ENCODE assay signal across 7 mouse cellular contexts in the genomic region with DNA sequence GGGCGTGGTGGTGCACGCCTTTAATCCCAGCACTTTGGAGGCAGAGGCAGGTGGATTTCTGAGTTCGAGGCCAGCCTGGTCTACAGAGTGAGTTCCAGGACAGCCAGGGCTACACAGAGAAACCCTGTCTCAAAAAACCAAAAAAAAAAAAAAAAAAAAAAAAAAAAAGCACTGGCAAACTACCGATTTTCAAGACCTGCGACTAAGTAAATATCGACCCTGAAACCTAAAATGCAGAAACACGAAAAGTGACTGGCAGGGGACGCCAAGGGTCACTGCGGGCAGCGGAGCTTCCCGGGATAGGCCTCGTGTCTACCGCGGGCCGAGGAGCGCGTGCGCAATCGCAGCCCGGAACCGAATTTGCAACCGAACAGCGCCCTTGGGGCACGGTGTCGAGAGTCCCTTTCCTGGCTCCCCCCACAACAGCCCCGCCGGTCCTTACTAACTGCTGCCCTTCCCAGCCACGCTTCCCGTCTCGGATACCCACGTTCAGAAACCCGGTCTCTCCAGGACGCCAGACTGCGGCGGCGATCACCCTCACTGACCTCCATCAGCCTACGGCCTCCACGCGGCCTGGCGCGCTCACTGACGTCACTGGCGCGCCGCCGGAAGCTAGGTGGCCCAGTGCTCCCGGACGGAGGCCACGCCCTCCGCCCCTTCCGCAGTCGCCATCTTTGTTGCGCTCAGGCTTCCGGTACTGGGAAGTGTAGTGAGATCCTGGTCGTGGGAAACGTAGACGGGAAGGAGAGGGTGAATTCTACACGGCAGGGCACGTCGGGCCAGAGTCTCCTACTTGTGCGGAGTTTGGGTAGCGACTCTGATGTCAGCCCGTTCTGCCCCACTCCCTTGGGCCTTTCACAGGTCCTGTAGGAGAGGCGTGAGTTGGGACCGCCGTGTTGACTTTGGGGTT. TPM values are rescaled to one million over a fixed set of nuclear protein-coding genes. Genes with fewer than 3 reads are reported as not detected.
DNase-seq lines count a peak whose midpoint lies in the region; ATAC-seq and TF ChIP-seq lines count a peak whose summit lies in the region.

A gene (minus strand): TSS at position 590 of the 910 bp plus-strand sequence.

- peak within 1 kb of the TSS; percentile 96 for H3K27ac ChIP-seq in embryonic facial prominence, embryonic 10.5 days (replicated peaks)
- peak within 1 kb of the TSS; percentile 94 for H3K27ac ChIP-seq in intestine, postnatal 0 days (ENCODE audit: low read depth, low read length)
- H3K27ac ChIP-seq in midbrain, embryonic 12.5 days (replicated peaks) = peak within 1 kb of the TSS; percentile 80
- H3K27ac ChIP-seq in small intestine, adult 2 months (ENCODE audit: insufficient read depth, low read depth, low read length) = peak within 1 kb of the TSS; percentile 84

- peak; percentile 95 for DNase-seq in adrenal gland, postnatal 10 days
- DNase-seq in embryonic facial prominence, embryonic 10.5 days (ENCODE audit: low spot score) = peak; percentile 95
- DNase-seq in gonadal fat pad, adult 2 months (ENCODE audit: low read depth) = peak; percentile 42
- DNase-seq in left cerebral cortex, postnatal 4 days = peak; percentile 94

- intact Hi-C loops in left cerebral cortex, postnatal 4 days (cut with DNase I) = no loop called here

- ATAC-seq in intestine, postnatal 0 days = peak; percentile 93
- peak; percentile 94 for ATAC-seq in midbrain, embryonic 12.5 days (ENCODE audit: low FRiP score, low read depth)

- TF ChIP-seq POLR2A in small intestine, adult 2 months (IDR thresholded peaks at IDR 0.05; ENCODE audit: low read depth, low read length) = peak; percentile 47; the same call in 1 of the 2 replicates

- under 1% methylated on average over 66 of the region's 66 CpGs for WGBS in embryonic facial prominence, embryonic 10.5 days
- WGBS in intestine, postnatal 0 days = under 1% methylated on average over 66 of the region's 66 CpGs
- WGBS in midbrain, embryonic 12.5 days = under 1% methylated on average over 66 of the region's 66 CpGs
- under 1% methylated on average over 66 of the region's 66 CpGs for WGBS in small intestine, adult 2 months

- H3K4me3 ChIP-seq in embryonic facial prominence, embryonic 10.5 days = peak within 1 kb of the TSS; percentile 85
- H3K4me3 ChIP-seq in intestine, postnatal 0 days (ENCODE audit: low read depth, low read length) = peak within 1 kb of the TSS; percentile 86
- H3K4me3 ChIP-seq in midbrain, embryonic 12.5 days = peak within 1 kb of the TSS; percentile 82
- H3K4me3 ChIP-seq in small intestine, adult 2 months (ENCODE audit: low read depth, low read length) = peak within 1 kb of the TSS; percentile 75

- peak within 1 kb of the TSS; percentile 85 for H3K9ac ChIP-seq in intestine, postnatal 0 days (ENCODE audit: low read depth, low read length)
- peak within 1 kb of the TSS; percentile 77 for H3K9ac ChIP-seq in midbrain, embryonic 12.5 days (replicated peaks)

- peak within 1 kb of the TSS; percentile 82 for H3K4me2 ChIP-seq in intestine, postnatal 0 days (replicated peaks; ENCODE audit: low read depth)
- peak within 1 kb of the TSS; percentile 68 for H3K4me2 ChIP-seq in midbrain, embryonic 12.5 days (replicated peaks)

- peaks cover 23% of the 10 kb centered on the region for H3K4me1 ChIP-seq in embryonic facial prominence, embryonic 10.5 days
- no peaks in the 10 kb centered on the region for H3K4me1 ChIP-seq in intestine, postnatal 0 days (replicated peaks; ENCODE audit: control insufficient read depth, insufficient read depth, low read length)
- peaks cover 26% of the 10 kb centered on the region for H3K4me1 ChIP-seq in midbrain, embryonic 12.5 days
- 0 out of 2 replicates have a peak, but pooled peaks cover 2% of the 10 kb centered on the region for H3K4me1 ChIP-seq in small intestine, adult 2 months (ENCODE audit: control insufficient read depth, insufficient read depth, insufficient read length, low read length)

- H3K36me3 ChIP-seq in embryonic facial prominence, embryonic 10.5 days (replicated peaks) = peaks cover 40% of the 10 kb centered on the region
- peaks cover 34% of the 10 kb centered on the region for H3K36me3 ChIP-seq in intestine, postnatal 0 days (ENCODE audit: control insufficient read depth, insufficient read depth)
- peaks cover 32% of the 10 kb centered on the region for H3K36me3 ChIP-seq in midbrain, embryonic 12.5 days
- peaks cover 27% of the 10 kb centered on the region for H3K36me3 ChIP-seq in small intestine, adult 2 months (ENCODE audit: control insufficient read depth, insufficient read depth, low read length)

- no peaks in the 10 kb centered on the region for H3K9me3 ChIP-seq in embryonic facial prominence, embryonic 10.5 days
- no peaks in the 10 kb centered on the region for H3K9me3 ChIP-seq in intestine, postnatal 0 days (ENCODE audit: control insufficient read depth)
- no peaks in the 10 kb centered on the region for H3K9me3 ChIP-seq in midbrain, embryonic 12.5 days

- no peaks in the 10 kb centered on the region for H3K27me3 ChIP-seq in embryonic facial prominence, embryonic 10.5 days (replicated peaks; ENCODE audit: low read depth, poor library complexity, severe bottlenecking)
- H3K27me3 ChIP-seq in intestine, postnatal 0 days (replicated peaks; ENCODE audit: control insufficient read depth, insufficient read depth, low read length) = no peaks in the 10 kb centered on the region
- no peaks in the 10 kb centered on the region; the same call in 1 of the 2 replicates for H3K27me3 ChIP-seq in midbrain, embryonic 12.5 days
- no peaks in the 10 kb centered on the region for H3K27me3 ChIP-seq in small intestine, adult 2 months (ENCODE audit: control insufficient read depth, insufficient read depth, low read length)

- TF ChIP-seq CTCF in intestine, postnatal 0 days (IDR thresholded peaks at IDR 0.05; ENCODE audit: low read depth) = peak; percentile 12; the same call in 1 of the 2 replicates
- no peak for TF ChIP-seq CTCF in small intestine, adult 2 months (IDR thresholded peaks at IDR 0.05; ENCODE audit: extremely low read depth, insufficient read length, insufficient replicate concordance, low read depth, low read length)

RNA-seq across cellular contexts. Expression of the gene that starts here (rescaled TPM):
- 10 to 100 TPM; 86.9 to 95.1 TPM for total RNA-seq in adrenal gland, postnatal 10 days (2021)
- polyA plus RNA-seq in embryonic facial prominence, embryonic 10.5 days (2016; fragmentation: Nextera tagmentation; extraction: Ambion mirVana) = 66.9 and 74.2 TPM in 2 replicates
- polyA plus RNA-seq in gonadal fat pad, adult 2 months (2012; rRNA removed) = 49.1 and 65.2 TPM in 2 replicates
- 30.8 and 32.6 TPM in 2 replicates for polyA plus RNA-seq in intestine, postnatal 0 days (2015; fragmentation: Nextera tagmentation; extraction: Ambion mirVana)
- 10 to 100 TPM; 50.5 to 52.2 TPM for total RNA-seq in left cerebral cortex, postnatal 4 days (2021)
- 42.9 and 46.1 TPM in 2 replicates for polyA plus RNA-seq in midbrain, embryonic 12.5 days (2016; fragmentation: Nextera tagmentation; extraction: Ambion mirVana)
- 85.9 and 101 TPM in 2 replicates for polyA plus RNA-seq in small intestine, adult 2 months (2012; rRNA removed)

Comparison
In these comparisons a context has a peak if more than half of its experiments do, and no peak if none do; other contexts are left out.
1. Peak in every context shown above with its lines: DNase-seq, ATAC-seq, H3K4me3 ChIP-seq and H3K27ac ChIP-seq.
2. DNase-seq: peak in every context shown above with its lines; median percentile 95 in adrenal gland, postnatal 10 days; 95 in embryonic facial prominence, embryonic 10.5 days; 94 in left cerebral cortex, postnatal 4 days; 42 in gonadal fat pad, adult 2 months.